Mouse (Mus musculus): Measurements from ENCODE around the gene Ppp1r2. TPM values are rescaled to one million over a fixed set of nuclear protein-coding genes. Genes with fewer than 3 reads are reported as not detected.

Gene Ppp1r2
- 104 and 110 TPM in 2 replicates for polyA plus RNA-seq (2015; fragmentation: Nextera tagmentation; extraction: Ambion mirVana)

GRCm38 (mm10) chr16:31274674-31275460 is at the start of gene Ppp1r2:
TSS of gene Ppp1r2 (minus strand) at chr16:31275277.

GRCm38 (mm10) chr16:31314497-31315233 is 39.6 kb upstream of the Ppp1r2 start, which contains the start of gene Apod:
TSS of gene Apod (minus strand) at chr16:31314808.

Small RNA genes lying within 50 kb of the gene (microRNA-seq; reads per million reads assigned to microRNA genes)
- 0 reads per million in 2 experiments for gene Gm27415

Other genes with a start within 250 kb of the Ppp1r2 start
- gene Xxylt1, start 193.8 kb downstream of the Ppp1r2 start, polyA plus RNA-seq (2015; fragmentation: Nextera tagmentation; extraction: Ambion mirVana), result 4.3 TPM in 2 replicates
- gene Acap2, start 74.0 kb downstream of the Ppp1r2 start, polyA plus RNA-seq (2015; fragmentation: Nextera tagmentation; extraction: Ambion mirVana), result 7.4 and 8.6 TPM in 2 replicates
- gene Apod, start 39.5 kb upstream of the Ppp1r2 start, polyA plus RNA-seq (2015; fragmentation: Nextera tagmentation; extraction: Ambion mirVana), result 28.3 and 36.9 TPM in 2 replicates
- gene Bdh1, start 147.0 kb upstream of the Ppp1r2 start, polyA plus RNA-seq (2015; fragmentation: Nextera tagmentation; extraction: Ambion mirVana), result 1.0 and 2.0 TPM in 2 replicates

Measured in skeletal muscle tissue, postnatal 0 days (tissue).